Mouse (Mus musculus) urinary bladder, adult 2 months (tissue): ENCODE measurements around the gene A230050P20Rik. TPM values are rescaled to one million over a fixed set of nuclear protein-coding genes. Genes with fewer than 3 reads are reported as not detected.
"Not testable (repeated sequence)": the region's sequence is repeated elsewhere in the genome, so short reads cannot be mapped to it uniquely, and the experiment has no call there.

Experiments used
- DNase-seq: peaks from one replicate; pipeline ENCODE4 v3.0.0; 2022; ENCODE audit warnings: low spot score
- polyA plus RNA-seq: library from polyadenylated mRNA; depleted of rRNA; stranded (reverse); fragments of >200 nt; gene quantifications from 2 replicates; pipeline ENCODE4 v1.2.3, GENCODE M21; 2012; rRNA removed

Gene A230050P20Rik
- 59.3 and 71.9 TPM in 2 replicates for polyA plus RNA-seq

- DNase-seq, result peak; percentile 53
Observed at GRCm38 (mm10) chr9:20868448-20869001, at the start of gene A230050P20Rik. Gene A230050P20Rik (plus strand): TSS chr9:20868642.

DNA sequence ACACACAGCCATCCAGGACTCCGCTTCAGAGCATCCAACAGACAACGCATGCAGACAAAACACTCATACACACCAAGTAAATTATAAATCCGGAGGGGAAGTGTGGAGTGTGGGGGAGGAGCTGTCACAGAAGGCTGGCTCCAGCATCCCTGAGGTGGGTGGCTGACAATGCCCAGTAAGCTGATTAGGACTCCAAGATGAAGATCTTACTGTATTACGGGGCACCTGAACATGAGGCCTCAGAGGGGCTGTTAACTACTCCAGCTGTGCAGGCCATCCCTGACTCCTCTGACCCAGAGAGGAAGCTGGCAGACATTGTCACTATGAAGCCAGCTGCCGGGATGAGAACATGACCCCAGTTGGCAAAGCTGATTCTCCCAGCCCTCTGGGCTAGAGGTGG is 48.4 kb upstream of the A230050P20Rik start:
- no peak for DNase-seq

- no peak for DNase-seq
Observed at GRCm38 (mm10) chr9:20822821-20823220, 45.6 kb upstream of the A230050P20Rik start.

DNA sequence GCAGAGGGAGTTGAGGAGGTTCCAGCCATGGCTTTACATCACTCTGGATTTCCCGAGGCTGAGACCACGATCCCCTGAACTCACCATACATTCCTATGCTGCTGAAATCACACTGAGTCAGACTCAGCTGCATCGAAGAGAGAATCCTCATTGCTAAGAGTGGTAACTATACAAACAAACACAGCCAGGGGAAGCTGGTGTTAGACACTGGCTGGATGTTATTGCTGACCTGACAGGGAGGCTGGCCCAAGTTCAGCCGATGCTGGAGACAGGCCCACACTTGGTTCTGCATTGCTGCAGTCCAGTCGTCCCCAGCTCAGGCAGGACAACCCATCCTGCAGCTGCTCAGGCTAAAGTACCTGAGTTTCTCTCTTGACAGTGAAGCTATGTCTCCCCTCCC is 42.7 kb upstream of the A230050P20Rik start:
- no peak for DNase-seq

GRCm38 (mm10) chr9:20828127-20828526 is 40.3 kb upstream of the A230050P20Rik start:
- DNase-seq, result no peak

DNA sequence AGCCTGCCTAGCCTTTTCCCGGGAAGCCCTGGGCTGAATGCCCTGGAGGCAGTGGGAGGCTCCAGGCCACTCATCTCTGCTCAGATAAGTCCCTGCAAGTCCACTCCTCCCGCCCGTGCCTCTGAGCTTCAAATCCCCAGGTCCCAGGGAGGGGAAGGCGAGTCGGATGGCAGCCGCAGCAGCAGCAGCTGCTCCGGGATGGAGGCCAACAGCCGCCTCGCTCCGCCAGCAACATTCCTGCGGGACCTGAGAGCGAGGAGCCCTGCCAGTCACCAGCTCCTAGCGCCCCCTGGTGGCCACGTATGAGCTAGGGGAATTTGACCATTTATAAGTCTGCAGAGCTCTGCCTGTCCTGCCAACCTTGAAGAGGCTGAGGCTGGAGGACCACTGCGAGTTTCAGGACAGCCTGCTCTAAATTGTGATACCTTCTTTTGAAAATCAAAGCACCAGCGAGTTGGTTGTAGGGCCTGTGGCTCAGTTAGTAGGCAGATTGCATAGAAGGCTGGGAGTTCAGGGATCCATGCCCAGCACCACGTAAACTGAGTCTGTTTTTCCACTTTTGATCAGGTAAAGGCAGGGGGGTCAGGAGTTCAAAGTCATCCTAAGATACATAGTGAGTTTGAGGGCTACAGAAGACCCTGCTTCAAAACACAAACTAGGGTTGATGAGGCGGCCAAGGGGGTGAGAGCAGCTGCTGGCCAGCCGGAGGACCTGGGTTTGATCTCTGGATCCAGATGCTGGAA is 37.4 kb upstream of the A230050P20Rik start:
- peak; percentile 92 for DNase-seq

GRCm38 (mm10) chr9:20834881-20835280 is 33.6 kb upstream of the A230050P20Rik start:
- DNase-seq, result no peak

- not testable (repeated sequence) for DNase-seq
Observed at GRCm38 (mm10) chr9:20835431-20835954, 32.9 kb upstream of the A230050P20Rik start.

DNA sequence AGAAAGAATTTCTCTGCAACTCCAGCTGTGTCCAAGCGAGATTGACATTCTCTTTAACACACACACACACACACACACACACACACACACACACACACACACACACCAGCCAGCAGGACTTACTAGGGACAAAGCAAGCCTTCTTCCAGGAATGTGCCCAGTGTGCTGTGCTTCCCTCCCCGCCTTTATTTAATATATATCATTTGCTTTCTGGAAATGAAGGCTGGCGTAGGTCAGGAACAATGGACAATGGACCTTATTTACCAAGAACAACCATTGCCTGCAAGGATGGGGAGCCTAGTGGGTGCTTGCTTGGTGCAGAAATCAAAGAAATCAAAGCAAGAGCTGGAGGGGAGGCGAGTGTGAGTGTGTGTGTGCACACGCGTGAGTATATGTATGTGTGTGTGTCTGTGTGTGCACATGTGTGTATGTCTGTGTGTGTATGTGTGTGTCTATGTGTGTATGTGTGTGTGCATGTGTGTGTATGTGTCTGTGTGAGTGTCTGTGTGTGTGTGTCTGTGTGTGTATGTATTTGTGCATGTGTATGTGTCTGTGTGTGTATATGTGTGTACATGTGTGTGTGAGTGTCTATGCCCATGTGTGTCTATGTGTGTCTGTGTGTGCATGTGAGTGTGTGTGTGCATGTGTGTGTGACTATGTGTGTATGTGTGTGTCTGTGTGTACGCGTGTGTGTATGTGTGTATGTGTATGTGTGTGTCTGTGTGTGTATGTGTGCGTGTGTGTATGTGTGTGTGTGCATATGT is 31.1 kb upstream of the A230050P20Rik start:
- DNase-seq, result no peak

GRCm38 (mm10) chr9:20838931-20839330 is 29.5 kb upstream of the A230050P20Rik start:
- DNase-seq, result no peak

- DNase-seq, result no peak
Observed at GRCm38 (mm10) chr9:20842211-20842610, 26.2 kb upstream of the A230050P20Rik start.

GRCm38 (mm10) chr9:20842670-20843069 is 25.8 kb upstream of the A230050P20Rik start:
- no peak for DNase-seq

- DNase-seq, result no peak
Observed at GRCm38 (mm10) chr9:20850179-20850578, 18.3 kb upstream of the A230050P20Rik start.

DNA sequence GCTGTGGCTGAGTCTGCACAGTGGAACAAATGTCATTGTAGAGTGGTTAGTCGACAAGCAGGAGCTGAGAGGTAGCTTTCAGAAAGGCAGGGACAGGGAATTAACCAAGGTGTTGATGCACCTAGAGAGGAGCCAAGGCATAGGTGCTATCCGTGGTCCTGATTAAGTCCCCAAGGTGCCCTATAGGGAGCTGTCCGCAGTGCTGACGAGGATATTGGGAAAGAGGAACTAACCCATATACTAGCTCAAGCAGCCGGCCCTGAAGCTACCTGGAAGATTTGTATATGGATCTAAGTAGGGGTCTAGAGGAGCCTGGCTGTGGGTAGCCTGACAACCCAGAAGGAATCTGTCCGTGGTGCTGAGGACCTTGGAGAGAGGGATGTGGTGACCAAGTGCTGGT is 11.3 kb upstream of the A230050P20Rik start:
- DNase-seq, result no peak

DNA sequence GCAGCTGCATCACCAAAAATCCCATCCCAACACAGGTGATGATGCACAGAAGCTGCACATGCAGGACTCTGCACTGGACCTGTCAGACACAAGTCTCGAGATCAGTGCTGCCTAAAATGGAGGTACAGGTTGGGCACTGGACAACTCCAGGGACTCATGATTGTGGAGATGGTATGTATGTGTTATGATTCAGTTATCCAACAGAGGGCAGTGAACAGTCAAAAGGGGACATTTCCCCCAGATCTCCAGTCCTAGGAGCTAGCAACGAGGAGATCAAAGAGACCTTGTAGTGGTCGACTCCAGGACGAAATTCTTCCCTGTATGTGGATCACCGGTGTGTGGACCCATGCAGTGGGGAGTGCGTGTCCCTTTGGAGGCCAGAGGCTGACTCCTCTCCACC is 8.5 kb upstream of the A230050P20Rik start:
- DNase-seq, result no peak

DNA sequence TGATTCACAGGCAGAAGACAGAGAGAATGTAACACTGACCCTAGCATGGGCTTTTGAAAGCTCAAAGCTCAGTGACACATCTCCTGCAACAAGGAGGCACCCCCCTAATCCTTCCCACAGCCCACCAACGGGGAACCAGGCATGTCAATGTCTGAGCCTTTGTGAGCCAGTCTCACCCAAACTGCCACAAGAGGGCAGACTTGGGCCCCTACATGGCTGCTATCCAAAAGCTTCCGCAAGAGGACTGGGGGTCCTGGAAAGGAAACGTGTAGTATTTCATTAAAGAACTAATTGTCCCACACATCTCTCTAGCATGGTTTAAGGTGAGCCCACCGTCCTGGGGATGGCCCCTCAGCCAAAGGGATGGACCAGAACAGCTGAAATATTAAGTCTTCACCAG is 6.6 kb upstream of the A230050P20Rik start:
- DNase-seq, result no peak

DNA sequence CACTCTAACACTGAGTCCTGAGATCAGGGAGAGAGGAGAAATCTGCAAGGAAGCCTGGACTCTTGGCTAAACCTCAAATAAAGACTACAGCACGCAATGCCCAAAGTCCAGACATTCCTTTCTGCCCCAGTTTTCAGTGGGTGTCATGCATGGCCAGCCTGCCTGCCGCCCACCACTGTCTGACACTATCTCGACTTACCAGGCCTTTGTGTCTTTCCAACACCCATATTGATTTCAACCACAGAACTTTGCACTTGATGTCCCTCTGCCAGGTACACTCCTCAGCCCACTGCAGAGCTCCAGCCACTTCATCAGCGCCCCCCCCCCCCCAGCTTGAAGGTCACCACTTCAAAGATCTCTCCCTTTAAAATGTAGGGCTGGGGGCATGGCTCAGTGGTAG is 6.2 kb upstream of the A230050P20Rik start:
- no peak for DNase-seq

- no peak for DNase-seq
Observed at GRCm38 (mm10) chr9:20866879-20867278, 1.6 kb upstream of the A230050P20Rik start.

- no peak for DNase-seq
Observed at GRCm38 (mm10) chr9:20869246-20869645, 804 bp downstream of the A230050P20Rik start.

DNA sequence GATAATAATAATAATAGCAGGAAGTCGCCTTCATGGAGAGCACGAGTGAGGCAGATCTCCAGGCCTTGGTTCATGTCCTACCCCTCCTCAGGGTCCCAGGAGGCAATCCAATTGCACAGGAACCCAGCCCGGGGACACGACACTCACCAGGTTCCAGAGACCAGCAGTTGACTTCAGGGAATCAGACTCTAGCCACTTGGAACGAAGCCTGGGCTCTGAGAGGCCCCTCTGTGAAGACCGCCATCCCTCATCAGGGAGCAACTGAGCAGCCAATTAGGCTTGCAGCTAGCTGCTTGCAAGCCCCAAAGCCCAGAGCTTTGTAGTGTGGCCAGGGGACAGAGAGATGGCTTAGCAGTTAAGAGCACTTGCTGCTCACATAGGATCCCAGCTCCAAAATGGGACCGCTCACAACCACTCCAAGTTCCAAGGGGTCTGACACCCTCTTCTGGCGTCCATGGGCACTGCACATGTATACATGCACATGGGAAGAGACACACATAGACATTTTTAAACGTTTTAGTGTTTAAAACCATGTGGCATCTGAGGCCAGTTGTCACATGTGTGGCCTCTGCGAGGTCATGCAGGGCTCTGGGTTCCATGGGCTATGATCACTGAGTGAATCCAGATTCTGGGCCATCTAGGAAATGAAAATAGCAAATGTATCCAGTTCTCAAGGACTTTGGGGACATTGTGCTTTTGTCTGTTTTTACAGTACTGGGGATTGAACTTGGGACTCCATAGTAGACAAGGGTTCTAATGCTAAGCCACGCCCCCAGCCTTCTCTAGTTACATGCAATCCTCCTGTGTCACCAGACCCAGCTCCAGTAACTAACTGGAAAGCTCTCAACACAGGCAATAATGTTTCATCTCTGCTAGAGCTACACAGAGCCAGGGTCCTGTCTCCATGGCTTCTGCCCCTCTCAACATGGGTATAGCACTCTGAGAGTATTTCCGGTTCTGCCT is 2.0 kb downstream of the A230050P20Rik start:
- DNase-seq, result no peak

- DNase-seq, result no peak
Observed at GRCm38 (mm10) chr9:20872991-20873390, 4.5 kb downstream of the A230050P20Rik start.
